34 mouse cellular contexts compared by ENCODE assay signal in genomic region chr3:105043746-105044145, GRCm38 (mm10). TPM values are rescaled to one million over a fixed set of nuclear protein-coding genes. Genes with fewer than 3 reads are reported as not detected.
DNase-seq lines count a peak whose midpoint lies in the region; TF ChIP-seq lines count a peak whose summit lies in the region.
"Had no signal": no experiment of that assay in that cellular context is flagged by ENCODE, and none has a peak within 500 bp of the region (broad histone marks: within the 10 kb centered on the region; RNA-seq: fewer than 3 reads in every experiment).

No protein-coding gene starts in this region.

- H3K36me3 ChIP-seq in heart, adult 2 months (ENCODE audit: control insufficient read depth, insufficient read depth, low read length), result peaks cover 11% of the 10 kb centered on the region
- no peaks in the 10 kb centered on the region for H3K36me3 ChIP-seq in CH12.LX (replicated peaks in 1 of 2; ENCODE audit: control insufficient read depth in 1 of 2, insufficient read depth in 1 of 2, low read length in 1 of 2)
- H3K36me3 ChIP-seq: embryonic facial prominence, embryonic 12.5 days; forebrain, embryonic 15.5 days; hindbrain, embryonic 15.5 days; liver, embryonic 12.5 days had no signal

- H3K4me2 ChIP-seq in CH12.LX (ENCODE audit: insufficient read depth, low read depth, poor library complexity, severe bottlenecking), result no peak overlapping the region
- H3K4me2 ChIP-seq: embryonic facial prominence, embryonic 12.5 days; forebrain, embryonic 15.5 days; heart, embryonic 11.5 days; hindbrain, embryonic 15.5 days; liver, embryonic 12.5 days had no signal

- no peak for TF ChIP-seq EP300 in heart, adult 2 months (IDR thresholded peaks at IDR 0.05; ENCODE audit: insufficient read depth, low read depth, low read length)
- no peak for TF ChIP-seq EP300 in CH12.LX (IDR thresholded peaks at IDR 0.05; ENCODE audit: low read length)

- no peak for TF ChIP-seq POLR2A in heart, adult 2 months (IDR thresholded peaks at IDR 0.05; ENCODE audit: insufficient read depth, low read depth, low read length)
- no peak for TF ChIP-seq POLR2A in CH12.LX (IDR thresholded peaks at IDR 0.05; ENCODE audit: low read depth, low read length)
- no peak for TF ChIP-seq POLR2A in bone marrow macrophage, adult 2 months (IDR thresholded peaks at IDR 0.05; ENCODE audit: borderline replicate concordance, low read depth, low read length)

- peaks cover 30% of the 10 kb centered on the region for H3K4me1 ChIP-seq in heart, adult 2 months (ENCODE audit: control insufficient read depth, insufficient read depth, low read length)
- H3K4me1 ChIP-seq in CH12.LX (ENCODE audit: control insufficient read depth in 1 of 2, insufficient read depth in 2 of 2), result peaks cover 2 to 17% of the 10 kb centered on the region in 2 experiments; a peak in 3 of 4 replicates
- H3K4me1 ChIP-seq in bone marrow macrophage, adult 2 months (ENCODE audit: control insufficient read depth, insufficient read depth, low read length), result peaks cover 75% of the 10 kb centered on the region

- H3K4me3 ChIP-seq in heart, adult 2 months, result no peak overlapping the region
- no peak overlapping the region for H3K4me3 ChIP-seq in layer of hippocampus, adult 2 months
- H3K4me3 ChIP-seq in CH12.LX (replicated peaks in 1 of 3; ENCODE audit: low read depth in 2 of 3, low read length in 2 of 3, poor library complexity in 1 of 3), result no peak overlapping the region
- H3K4me3 ChIP-seq in bone marrow macrophage, adult 2 months (ENCODE audit: insufficient read depth, low read length), result no peak overlapping the region
- H3K4me3 ChIP-seq: embryonic facial prominence, embryonic 12.5 days; forebrain, embryonic 15.5 days; hindbrain, embryonic 10.5 days; hindbrain, embryonic 15.5 days; liver, embryonic 12.5 days had no signal

- H3K9me3 ChIP-seq in CH12.LX (replicated peaks; ENCODE audit: low read length), result no peaks in the 10 kb centered on the region
- H3K9me3 ChIP-seq: embryonic facial prominence, embryonic 12.5 days; forebrain, embryonic 15.5 days; hindbrain, embryonic 10.5 days; hindbrain, embryonic 15.5 days; liver, embryonic 12.5 days had no signal

- H3K27ac ChIP-seq in heart, adult 2 months, result no peak overlapping the region
- no peak overlapping the region for H3K27ac ChIP-seq in layer of hippocampus, adult 2 months
- H3K27ac ChIP-seq in CH12.LX (ENCODE audit: insufficient read depth, low read depth), result no peak overlapping the region
- H3K27ac ChIP-seq in bone marrow macrophage, adult 2 months (ENCODE audit: insufficient read depth, low read depth, low read length), result peak overlapping the region; percentile 98
- H3K27ac ChIP-seq: embryonic facial prominence, embryonic 12.5 days; forebrain, embryonic 15.5 days; hindbrain, embryonic 10.5 days; liver, embryonic 12.5 days had no signal

- intact Hi-C loops in heart, adult 2 months (cut with DNase I), result no loop called here
- intact Hi-C loops in heart, postnatal 25 days (cut with DNase I), result no loop called here

- dilution Hi-C loops in CH12.LX (cut with MboI; ENCODE audit: extremely low pct_ligation_motif_present, extremely low pct_unique_long_range_greater_than_20kb, low sequenced_read_pairs), result no loop called here

- no peak for TF ChIP-seq RAD21 in CH12.LX (IDR thresholded peaks at IDR 0.05; ENCODE audit: low read depth, low read length)

- 76% methylated on average over 5 of the region's 5 CpGs for WGBS in heart, adult 2 months

- no peak for DNase-seq in heart, adult 2 months
- no peak for DNase-seq in heart, postnatal 25 days (ENCODE audit: low spot score)
- no peak for DNase-seq in layer of hippocampus, adult 2 months (ENCODE audit: low spot score in 2 of 2)
- no peak for DNase-seq in layer of hippocampus, adult 9-10 months (ENCODE audit: low spot score)
- no peak for DNase-seq in CH12.LX (ENCODE audit: extremely low read depth)
- no peak for DNase-seq in adipocyte (ENCODE audit: low spot score)
- DNase-seq: adrenal gland, adult 8-10 months; cerebellum, adult 11 months; cerebellum, adult 9-11 months; embryo, embryonic 11 days; heart, postnatal 10 days; kidney, adult 9 months; kidney, postnatal 10 days; left cerebral cortex, postnatal 4 days; liver, postnatal 0 days; lung, postnatal 10 days had no signal

- no peak overlapping the region for H3K9ac ChIP-seq in heart, adult 2 months (ENCODE audit: low read depth, low read length)
- no peak overlapping the region for H3K9ac ChIP-seq in CH12.LX (ENCODE audit: insufficient read depth, low read depth)
- H3K9ac ChIP-seq: embryonic facial prominence, embryonic 12.5 days; forebrain, embryonic 15.5 days; hindbrain, embryonic 15.5 days; liver, embryonic 12.5 days; liver, postnatal 0 days had no signal

- in situ Hi-C loops in CH12.LX (cut with MboI; ENCODE audit: low pct_ligation_motif_present, low pct_unique_long_range_greater_than_20kb, low sequenced_read_pairs), result loop anchor here (5.0 kb wide), 1 partner anchor 51 kb away; no protein-coding TSS in a partner anchor

- H3K27me3 ChIP-seq in heart, adult 2 months (ENCODE audit: control insufficient read depth, insufficient read depth, low read length), result no peaks in the 10 kb centered on the region
- H3K27me3 ChIP-seq in CH12.LX (replicated peaks), result no peaks in the 10 kb centered on the region
- H3K27me3 ChIP-seq: embryonic facial prominence, embryonic 12.5 days; forebrain, embryonic 15.5 days; hindbrain, embryonic 15.5 days had no signal

- peaks cover 2% of the 10 kb centered on the region; the same call in 1 of the 2 replicates for H3K79me2 ChIP-seq in heart, adult 2 months (replicated peaks; ENCODE audit: control insufficient read depth, insufficient read depth, low read length)
- H3K79me2 ChIP-seq in CH12.LX (replicated peaks; ENCODE audit: control insufficient read depth, extremely low read depth, insufficient read depth, poor library complexity, severe bottlenecking), result no peaks in the 10 kb centered on the region

- TF ChIP-seq CTCF in heart, adult 2 months (IDR thresholded peaks at IDR 0.05), result peak; percentile 35
- TF ChIP-seq CTCF in layer of hippocampus, adult 2 months (conservative IDR thresholded peaks at IDR 0.05), result peak; percentile 53
- TF ChIP-seq CTCF in CH12.LX (conservative IDR thresholded peaks at IDR 0.05 in 1 of 2, IDR thresholded peaks at IDR 0.05 in 1 of 2; ENCODE audit: low read depth in 2 of 2, low read length in 2 of 2), result peak in 1 of 2 experiments; percentile 19; a peak in 1 of 4 replicates
- peak; percentile 85 for TF ChIP-seq CTCF in bone marrow macrophage, adult 2 months (IDR thresholded peaks at IDR 0.05; ENCODE audit: low read depth, low read length)

TF ChIP-seq in CH12.LX, 34 proteins besides CTCF, POLR2A, EP300 and RAD21:
- TF ChIP-seq HCFC1 (IDR thresholded peaks at IDR 0.05; ENCODE audit: low read depth, low read length) (no peak), CHD1 (IDR thresholded peaks at IDR 0.05; ENCODE audit: low read depth, low read length) (no peak), TCF12 (IDR thresholded peaks at IDR 0.05; ENCODE audit: low read depth, low read length) (no peak), ZKSCAN1 (IDR thresholded peaks at IDR 0.05; ENCODE audit: borderline replicate concordance, low read depth, low read length) (peak; percentile 44), ZMIZ1 (IDR thresholded peaks at IDR 0.05; ENCODE audit: low read depth, low read length) (no peak), JUND (conservative IDR thresholded peaks at IDR 0.05; ENCODE audit: low read depth, low read length) (no peak)

RNA-seq across cellular contexts. Expression of gene Cttnbp2nl, which starts 9.2 kb away (rescaled TPM):
- 10 to 100 TPM; 15.3 to 20.9 TPM for total RNA-seq in heart, adult 2 months (2021)
- polyA plus RNA-seq in heart, adult 2 months (2012; rRNA removed), result 3.9 and 4.1 TPM in 2 replicates
- 10 to 100 TPM; 18.9 to 20.1 TPM for total RNA-seq in heart, postnatal 25 days (2021)
- total RNA-seq in layer of hippocampus, adult 2 months (2021), result 10 to 100 TPM; 21.1 to 25.4 TPM
- total RNA-seq in CH12.LX (2012; rRNA removed) (0.17 and 0.21 TPM in 2 replicates), CH12.LX (2014; rRNA removed) (0.28 and 0.43 TPM in 2 replicates)
- 0.70 and 0.78 TPM in 2 replicates for polyA plus RNA-seq in CH12.LX (2012; ENCODE audit: insufficient read length, low read depth)
- 94.8 and 127 TPM in 2 replicates for polyA plus RNA-seq in bone marrow macrophage, adult 2 months (2012; ENCODE audit: insufficient read depth, insufficient read length, missing spikeins)
- polyA plus RNA-seq: activated CD4-positive, CD25-positive, alpha-beta regulatory T cell, adult 4 months had no signal

RNA-seq across cellular contexts. Expression of gene 4930564D02Rik, which starts 22.9 kb away (rescaled TPM):
- total RNA-seq in heart, adult 2 months (2021), result not detected
- not detected in 2 replicates for polyA plus RNA-seq in heart, adult 2 months (2012; rRNA removed)
- total RNA-seq in heart, postnatal 25 days (2021), result not detected
- not detected for total RNA-seq in layer of hippocampus, adult 2 months (2021)
- total RNA-seq in CH12.LX (2012; rRNA removed) (not detected in 2 replicates), CH12.LX (2014; rRNA removed) (not detected in 2 replicates)
- polyA plus RNA-seq in CH12.LX (2012; ENCODE audit: insufficient read length, low read depth), result not detected in 2 replicates
- polyA plus RNA-seq in bone marrow macrophage, adult 2 months (2012; ENCODE audit: insufficient read depth, insufficient read length, missing spikeins), result not detected in 2 replicates
- total RNA-seq: adrenal gland, adult 8-10 months; ES-E14; gastrocnemius, adult 8-10 months; heart, postnatal 10 days; layer of hippocampus, postnatal 14 days; left cerebral cortex, adult 8-10 months; left cerebral cortex, postnatal 4 days had no signal
- polyA plus RNA-seq: activated CD4-positive, CD25-positive, alpha-beta regulatory T cell, adult 4 months; embryonic facial prominence, embryonic 12.5 days; forebrain, embryonic 15.5 days; gonadal fat pad, adult 2 months; heart, embryonic 11.5 days; hindbrain, embryonic 10.5 days; hindbrain, embryonic 15.5 days; intestine, embryonic 16.5 days; large intestine, adult 2 months; limb, embryonic 14.5 days; liver, embryonic 12.5 days; liver, postnatal 0 days; neural tube, embryonic 14.5 days; stomach, embryonic 14.5 days had no signal

Comparison
In these comparisons a context has a peak if more than half of its experiments do, and no peak if none do; other contexts are left out.
1. RNA of gene Cttnbp2nl, which starts 9.2 kb away (total RNA-seq): 21.1 to 25.4 TPM in layer of hippocampus, adult 2 months, 15.3 to 20.9 TPM in heart, adult 2 months and 18.9 to 20.1 TPM in heart, postnatal 25 days; 0.17 to 0.43 TPM in CH12.LX; every median in the first group is over 10 times any median in the second.